Comparison of ENCODE assay signal across 1 mouse cellular context in the genomic region with DNA sequence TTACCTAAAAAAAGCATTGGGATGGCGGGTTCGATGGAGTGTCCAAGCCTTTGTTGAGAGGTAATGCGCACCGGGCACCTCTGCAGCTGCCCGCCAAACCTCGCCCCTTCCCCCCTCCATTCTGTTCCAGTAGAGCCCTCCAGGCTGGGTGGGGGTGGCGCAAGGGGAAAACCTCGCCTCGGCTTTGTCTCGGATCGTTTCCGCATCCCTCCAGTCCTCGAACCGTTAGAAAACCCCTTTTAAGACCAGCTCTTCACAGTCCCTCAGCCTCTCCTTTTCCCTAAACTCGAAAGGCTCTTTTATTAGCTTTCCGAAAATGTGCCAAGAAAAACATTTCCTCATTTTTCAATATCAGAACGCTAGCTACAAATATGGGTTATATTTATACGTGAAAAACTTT.
TF ChIP-seq lines count a peak whose summit lies in the region.

No protein-coding gene starts in this region.

TF ChIP-seq in ES-E14, 5 proteins besides CTCF, POLR2A, EP300 and RAD21 (continued from another document):
- TF ChIP-seq HCFC1 (IDR thresholded peaks at IDR 0.05; ENCODE audit: borderline replicate concordance, insufficient read depth, low read length) (no peak), ZC3H11A (IDR thresholded peaks at IDR 0.05; ENCODE audit: borderline replicate concordance, low read depth, low read length) (no peak)
